Mouse (Mus musculus): ENCODE measurements at regions not wholly inside any gene's neighbourhood (a gene's known extent, or its start where the extent isn't known, plus 50 kb on each side); places are given as distances from the start of the nearest gene placed in this dataset.
A peak's percentile ranks its signal among the peaks of the same experiment; 100 is the strongest.

- Histone ChIP-seq H3K36me3 (ENCODE audit: insufficient read depth) (no peaks in the 10 kb centered on the region), H3K27me3 (ENCODE audit: insufficient read depth, low read length) (no peaks in the 10 kb centered on the region), H3K4me1 (ENCODE audit: insufficient read depth) (peaks cover 15% of the 10 kb centered on the region), H3K9me3 (ENCODE audit: low read length) (no peaks in the 10 kb centered on the region), H3K27ac (ENCODE audit: low read depth, low read length) (peak overlapping the region; percentile 74), H3K4me2 (ENCODE audit: low read depth) (no peak overlapping the region), H3K4me3 (ENCODE audit: low read depth, low read length) (no peak overlapping the region), H3K9ac (no peak overlapping the region)
- ATAC-seq (no peak), DNase-seq (no peak)
- WGBS: 75% methylated on average over 2 of the region's 2 CpGs
- TF ChIP-seq CTCF (IDR thresholded peaks at IDR 0.05; ENCODE audit: low read depth): no peak
Observed at GRCm38 (mm10) chr9:27453476-27453875, 56.9 kb downstream of the Spata19 start.

GRCm38 (mm10) chr9:27453924-27454652 lies 57.5 kb downstream of the Spata19 start:
- TF ChIP-seq CTCF (IDR thresholded peaks at IDR 0.05; ENCODE audit: low read depth): no peak
- DNase-seq: peak; percentile 65
- Histone ChIP-seq H3K36me3 (ENCODE audit: insufficient read depth) (no peaks in the 10 kb centered on the region), H3K9ac (no peak overlapping the region), H3K4me2 (ENCODE audit: low read depth) (no peak overlapping the region), H3K27ac (ENCODE audit: low read depth, low read length) (peak overlapping the region; percentile 74), H3K9me3 (ENCODE audit: low read length) (no peaks in the 10 kb centered on the region), H3K4me1 (ENCODE audit: insufficient read depth) (peaks cover 15% of the 10 kb centered on the region), H3K4me3 (ENCODE audit: low read depth, low read length) (no peak overlapping the region), H3K27me3 (ENCODE audit: insufficient read depth, low read length) (no peaks in the 10 kb centered on the region)
- ATAC-seq: peak; percentile 93
- WGBS: 47% methylated on average over 10 of the region's 10 CpGs

- no peak for DNase-seq
- no peak for TF ChIP-seq CTCF (IDR thresholded peaks at IDR 0.05; ENCODE audit: low read depth)
- H3K9ac ChIP-seq: no peak overlapping the region
- H3K36me3 ChIP-seq (ENCODE audit: insufficient read depth): no peaks in the 10 kb centered on the region
- no peak for ATAC-seq
- H3K27ac ChIP-seq (ENCODE audit: low read depth, low read length): no peak overlapping the region
- H3K4me3 ChIP-seq (ENCODE audit: low read depth, low read length): no peak overlapping the region
- no peaks in the 10 kb centered on the region for H3K9me3 ChIP-seq (ENCODE audit: low read length)
- H3K27me3 ChIP-seq (ENCODE audit: insufficient read depth, low read length): no peaks in the 10 kb centered on the region
- H3K4me2 ChIP-seq (ENCODE audit: low read depth): no peak overlapping the region
- H3K4me1 ChIP-seq (ENCODE audit: insufficient read depth): peaks cover 10% of the 10 kb centered on the region
- WGBS: 17% methylated on average over 3 of the region's 3 CpGs
Observed at GRCm38 (mm10) chr9:27458335-27459040, 61.9 kb downstream of the Spata19 start.

DNA sequence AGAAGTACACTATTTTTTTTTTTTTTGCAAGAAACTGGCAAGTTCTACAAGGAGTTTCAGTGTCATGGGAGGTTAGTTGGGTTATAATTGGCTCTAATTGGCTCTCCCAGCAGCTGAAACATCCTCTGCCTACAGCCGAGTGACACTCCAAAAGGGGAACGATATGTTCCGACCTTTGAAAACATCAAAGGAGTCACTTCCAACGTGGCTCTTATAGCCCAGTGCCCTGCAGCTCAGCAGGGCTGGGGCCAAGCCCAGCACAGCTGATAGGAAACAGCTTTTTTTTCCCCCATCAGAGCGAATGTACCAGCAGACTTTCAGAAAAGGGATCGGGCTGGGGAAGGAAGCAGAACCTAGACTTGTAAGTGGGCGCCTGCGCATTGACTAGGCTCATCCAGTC lies 64.4 kb downstream of the Spata19 start:
- Histone ChIP-seq H3K9ac (no peak overlapping the region), H3K4me2 (ENCODE audit: low read depth) (no peak overlapping the region), H3K9me3 (ENCODE audit: low read length) (no peaks in the 10 kb centered on the region), H3K4me3 (ENCODE audit: low read depth, low read length) (no peak overlapping the region), H3K27me3 (ENCODE audit: insufficient read depth, low read length) (no peaks in the 10 kb centered on the region), H3K27ac (ENCODE audit: low read depth, low read length) (no peak overlapping the region), H3K4me1 (ENCODE audit: insufficient read depth) (no peaks in the 10 kb centered on the region), H3K36me3 (ENCODE audit: insufficient read depth) (no peaks in the 10 kb centered on the region)
- 32% methylated on average over 8 of the region's 8 CpGs for WGBS
- TF ChIP-seq CTCF (IDR thresholded peaks at IDR 0.05; ENCODE audit: low read depth): no peak
- ATAC-seq (no peak), DNase-seq (no peak)

DNA sequence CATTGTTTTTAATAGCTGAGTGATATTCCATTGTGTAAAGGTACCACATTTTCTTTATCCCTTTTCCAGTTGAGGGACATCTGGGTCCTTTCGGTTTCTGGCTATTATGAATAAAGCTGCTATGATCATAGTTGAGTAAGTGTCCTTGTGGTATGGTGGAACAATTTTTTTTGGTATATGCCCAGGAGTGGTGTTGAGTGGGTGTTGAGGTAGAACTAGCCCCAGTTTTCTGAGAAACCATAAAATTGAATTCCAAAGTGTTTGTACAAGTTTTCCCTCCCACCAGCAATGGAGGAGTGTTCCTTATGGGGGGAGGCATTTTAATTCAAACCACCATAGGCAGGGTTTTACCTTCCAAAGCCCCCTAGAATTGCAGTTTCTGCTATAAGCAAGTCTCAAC lies 67.4 kb downstream of the Spata19 start:
- no peaks in the 10 kb centered on the region for H3K27me3 ChIP-seq (ENCODE audit: insufficient read depth, low read length)
- no peak overlapping the region for H3K9ac ChIP-seq
- no peak for ATAC-seq
- TF ChIP-seq CTCF (IDR thresholded peaks at IDR 0.05; ENCODE audit: low read depth): no peak
- H3K9me3 ChIP-seq (ENCODE audit: low read length): no peaks in the 10 kb centered on the region
- no peak for DNase-seq
- no peaks in the 10 kb centered on the region for H3K4me1 ChIP-seq (ENCODE audit: insufficient read depth)
- WGBS: 95% methylated on average over 1 of the region's 1 CpGs
- no peak overlapping the region for H3K27ac ChIP-seq (ENCODE audit: low read depth, low read length)
- H3K4me2 ChIP-seq (ENCODE audit: low read depth): no peak overlapping the region
- H3K36me3 ChIP-seq (ENCODE audit: insufficient read depth): no peaks in the 10 kb centered on the region
- H3K4me3 ChIP-seq (ENCODE audit: low read depth, low read length): no peak overlapping the region

DNA sequence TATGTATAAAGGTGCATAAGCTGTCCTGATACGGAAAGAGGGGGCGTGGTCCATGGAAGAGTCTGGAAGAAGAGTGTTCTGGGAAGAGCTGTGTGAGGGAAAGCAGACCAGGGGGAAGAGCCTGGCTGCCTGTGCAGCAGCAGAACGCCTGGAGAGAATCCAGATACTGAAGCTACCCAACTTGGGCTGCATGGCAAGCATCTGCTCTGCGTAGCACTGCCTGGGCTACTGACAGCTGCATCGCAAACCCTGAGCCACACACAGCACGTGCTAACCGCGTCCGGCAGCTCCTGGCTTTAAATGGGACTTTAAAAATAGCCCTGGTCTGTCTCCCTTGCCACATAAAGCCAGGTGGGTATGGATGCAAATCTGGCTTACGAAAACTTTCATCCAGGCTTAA lies 78.9 kb downstream of the Spata19 start:
- 74% methylated on average over 10 of the region's 10 CpGs for WGBS
- H3K9me3 ChIP-seq (ENCODE audit: low read length): no peaks in the 10 kb centered on the region
- H3K27me3 ChIP-seq (ENCODE audit: insufficient read depth, low read length): no peaks in the 10 kb centered on the region
- ATAC-seq (peak; percentile 69), DNase-seq (peak; percentile 57)
- peaks cover 10% of the 10 kb centered on the region; the same call in 1 of the 2 replicates for H3K4me1 ChIP-seq (ENCODE audit: insufficient read depth)
- H3K4me2 ChIP-seq (ENCODE audit: low read depth): no peak overlapping the region
- no peaks in the 10 kb centered on the region for H3K36me3 ChIP-seq (ENCODE audit: insufficient read depth)
- no peak overlapping the region for H3K27ac ChIP-seq (ENCODE audit: low read depth, low read length)
- no peak overlapping the region for H3K4me3 ChIP-seq (ENCODE audit: low read depth, low read length)
- H3K9ac ChIP-seq: no peak overlapping the region
- TF ChIP-seq CTCF (IDR thresholded peaks at IDR 0.05; ENCODE audit: low read depth): no peak

DNA sequence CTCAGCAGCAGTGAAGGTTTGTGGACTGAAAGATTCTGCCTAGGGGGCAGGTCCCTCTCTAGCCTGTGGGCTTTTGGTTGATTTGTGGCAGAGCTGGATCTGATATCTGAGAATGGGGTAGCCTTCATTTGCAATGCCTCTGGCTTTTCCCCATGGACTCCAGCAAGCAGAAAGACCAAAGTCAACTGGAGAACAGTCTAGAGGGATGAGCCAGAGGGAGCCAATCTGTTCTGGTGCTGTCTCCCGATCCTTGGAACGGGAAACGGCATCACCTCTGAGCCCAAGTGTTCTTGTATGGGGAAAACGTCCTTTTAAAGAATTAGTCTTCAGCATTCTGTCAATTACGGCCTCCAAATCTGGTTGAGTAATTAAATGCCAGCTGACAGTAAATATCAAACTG lies 80.0 kb downstream of the Spata19 start:
- peaks cover 10% of the 10 kb centered on the region; the same call in 1 of the 2 replicates for H3K4me1 ChIP-seq (ENCODE audit: insufficient read depth)
- no peaks in the 10 kb centered on the region for H3K9me3 ChIP-seq (ENCODE audit: low read length)
- ATAC-seq (no peak), DNase-seq (peak; percentile 36)
- WGBS: 45% methylated on average over 5 of the region's 5 CpGs
- no peaks in the 10 kb centered on the region for H3K36me3 ChIP-seq (ENCODE audit: insufficient read depth)
- H3K4me2 ChIP-seq (ENCODE audit: low read depth): no peak overlapping the region
- peak overlapping the region; percentile 62 for H3K27ac ChIP-seq (ENCODE audit: low read depth, low read length)
- no peak for TF ChIP-seq CTCF (IDR thresholded peaks at IDR 0.05; ENCODE audit: low read depth)
- no peaks in the 10 kb centered on the region for H3K27me3 ChIP-seq (ENCODE audit: insufficient read depth, low read length)
- no peak overlapping the region for H3K4me3 ChIP-seq (ENCODE audit: low read depth, low read length)
- H3K9ac ChIP-seq: no peak overlapping the region

Data from forebrain, postnatal 0 days (tissue).